Mouse (Mus musculus): ENCODE data around the gene Arhgef1.
A peak's percentile ranks its signal among the peaks of the same experiment; 100 is the strongest.

The Arhgef1 gene

DNA sequence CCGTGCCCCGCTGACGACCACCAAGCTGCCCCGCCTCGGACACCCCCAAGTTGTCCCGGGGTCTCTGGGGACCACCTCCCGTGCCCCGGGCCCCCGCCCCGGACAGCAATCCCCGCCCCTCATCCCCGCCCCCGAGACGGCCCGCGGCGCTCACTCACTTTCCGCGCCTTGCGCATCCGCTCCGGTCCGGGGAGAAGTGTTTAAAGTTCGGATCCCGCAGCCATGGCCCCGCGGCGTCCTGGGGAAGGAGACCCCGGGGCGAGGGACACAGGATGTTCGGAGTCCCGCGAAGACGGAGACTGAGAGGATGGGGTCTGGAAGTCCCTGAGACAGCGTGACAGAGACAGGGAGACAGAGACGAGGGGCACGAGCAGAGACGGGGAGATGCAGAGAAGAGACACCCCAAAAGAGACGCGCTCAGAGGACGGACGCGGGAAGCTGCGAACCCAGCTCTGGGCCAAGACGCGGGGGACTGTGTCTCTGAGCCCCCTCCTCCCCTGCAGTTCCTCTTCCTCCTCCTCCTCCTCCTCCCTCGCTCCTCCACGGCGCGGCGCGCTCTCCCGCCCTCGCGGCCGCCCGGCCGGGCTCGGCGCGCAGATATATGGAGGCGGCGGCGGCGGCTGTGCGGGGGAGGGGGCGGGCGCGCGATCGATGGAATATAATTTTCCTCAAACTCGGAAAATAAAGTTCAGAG lies 41.7 kb downstream of the Arhgef1 start, which contains the start of gene Gm4881:
TSS of gene Gm4881 (minus strand) at position 238 of the 694 bp plus-strand sequence.
- no peak for DNase-seq (ENCODE audit: low spot score)

GRCm38 (mm10) chr7:24947316-24948048 lies 44.8 kb downstream of the Arhgef1 start:
- DNase-seq (ENCODE audit: low spot score): no peak

- no peak for DNase-seq (ENCODE audit: low spot score)
These were observed 46.1 kb downstream of the Arhgef1 start for GRCm38 (mm10) chr7:24948774-24949173.

DNA sequence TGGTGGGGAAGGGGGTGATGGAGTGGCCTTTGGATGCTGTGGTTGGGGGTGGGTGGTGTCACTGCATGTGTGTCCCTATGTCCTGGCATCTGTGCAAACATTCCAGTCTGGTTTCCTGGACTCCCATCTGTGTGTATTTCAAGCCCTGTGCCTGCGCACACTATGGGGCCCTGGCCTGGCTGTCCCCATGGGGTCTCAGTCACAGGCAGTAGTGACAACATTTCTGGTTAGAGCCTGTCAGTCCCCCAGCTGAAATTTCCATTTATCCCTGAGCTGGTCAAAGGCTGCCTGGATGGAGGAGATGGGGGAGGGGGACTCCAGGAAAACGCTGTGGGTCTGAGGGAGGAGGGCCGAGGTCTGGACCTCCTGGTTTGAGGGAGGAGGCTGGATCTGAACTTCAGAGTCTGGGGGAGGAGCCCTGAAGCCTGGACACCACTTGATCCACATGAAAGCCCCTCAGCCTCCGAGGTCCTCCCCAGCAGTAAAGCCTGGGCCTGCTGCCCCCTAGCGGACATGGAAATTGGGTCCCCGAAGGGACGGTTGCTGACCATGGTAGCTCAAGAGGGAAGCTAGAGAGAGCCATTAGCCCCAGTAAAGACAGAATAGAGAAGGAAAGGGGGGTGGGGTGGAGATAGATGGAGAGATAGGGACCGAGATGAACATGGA lies 47.4 kb downstream of the Arhgef1 start:
- DNase-seq (ENCODE audit: low spot score): peak; percentile 72

DNA sequence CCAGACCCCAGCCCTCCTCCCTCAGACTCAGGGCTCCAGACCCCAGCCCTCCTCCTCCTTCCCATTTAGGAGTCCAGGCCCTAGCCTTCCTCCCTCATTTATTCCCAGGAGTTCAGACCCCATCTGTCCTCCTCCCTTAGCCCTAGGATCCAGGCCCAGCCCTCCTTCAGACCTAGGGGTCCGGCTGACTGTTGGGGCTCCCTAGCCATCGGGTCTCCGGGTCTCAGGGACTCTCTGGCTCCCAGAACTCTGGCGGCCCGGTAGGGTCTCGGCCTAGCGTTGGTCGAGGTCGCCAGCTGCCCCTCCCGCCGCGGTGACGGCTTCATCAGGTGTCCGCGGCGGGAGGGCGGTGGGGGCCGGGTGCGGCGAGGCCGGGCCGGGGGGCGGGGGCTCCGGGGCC lies 51.3 kb downstream of the Arhgef1 start:
- no peak for DNase-seq (ENCODE audit: low spot score)

GRCm38 (mm10) chr7:24954450-24954849 lies 51.7 kb downstream of the Arhgef1 start:
- DNase-seq (ENCODE audit: low spot score): no peak

- no peak for DNase-seq (ENCODE audit: low spot score)
These were observed 52.5 kb downstream of the Arhgef1 start for GRCm38 (mm10) chr7:24955226-24955625.

DNA sequence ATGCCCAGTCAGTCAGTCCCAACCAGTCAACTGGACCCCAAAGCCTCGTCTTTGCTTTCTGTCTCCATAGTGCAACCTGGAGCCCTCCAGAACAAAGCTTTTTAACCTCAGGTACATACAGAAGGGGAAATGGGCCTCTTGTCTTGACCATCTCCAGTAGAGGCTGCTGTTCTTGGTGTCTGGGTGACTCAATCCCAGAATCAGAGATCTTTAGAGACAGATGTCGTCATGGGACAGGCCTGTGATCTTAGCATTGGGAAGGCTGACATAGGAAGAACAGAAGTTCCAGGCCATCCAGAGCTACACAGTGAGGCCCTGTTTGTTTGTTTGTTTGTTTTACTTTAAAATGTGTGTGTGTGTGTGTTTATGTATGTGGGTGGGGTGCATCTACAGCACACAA lies 61.6 kb downstream of the Arhgef1 start:
- DNase-seq (ENCODE audit: low spot score): no peak

DNA sequence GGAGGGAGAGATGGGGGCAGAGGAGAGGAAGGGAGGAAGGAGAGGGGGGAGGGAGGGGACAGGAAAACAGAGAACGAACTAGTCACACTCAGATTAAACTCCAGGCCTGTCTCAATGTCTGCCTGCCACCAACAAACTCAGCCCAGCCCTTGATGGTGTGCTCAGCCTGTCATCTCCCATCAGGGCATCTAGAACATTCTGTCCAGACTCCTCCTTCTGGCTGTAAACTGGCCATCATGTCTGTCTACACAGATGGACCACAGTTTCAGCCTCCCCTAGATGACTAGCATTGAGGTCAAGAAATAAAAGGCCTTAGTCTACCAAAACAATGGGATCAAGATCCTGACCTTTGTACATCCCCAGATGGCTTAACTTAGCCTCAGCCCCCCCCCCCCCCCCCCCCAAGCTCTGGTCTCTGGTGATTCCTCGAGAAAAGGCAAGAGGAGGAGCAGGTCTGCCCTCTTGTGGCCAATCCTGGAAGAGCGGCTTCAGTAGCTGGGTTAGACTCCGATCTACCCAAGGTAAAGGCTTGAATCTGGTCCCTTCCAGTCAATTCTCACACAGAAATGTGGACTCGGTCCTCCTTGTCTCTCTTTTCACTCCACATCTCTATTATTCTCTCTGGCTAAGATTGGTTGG lies 62.3 kb downstream of the Arhgef1 start:
- DNase-seq (ENCODE audit: low spot score): peak; percentile 77

DNA sequence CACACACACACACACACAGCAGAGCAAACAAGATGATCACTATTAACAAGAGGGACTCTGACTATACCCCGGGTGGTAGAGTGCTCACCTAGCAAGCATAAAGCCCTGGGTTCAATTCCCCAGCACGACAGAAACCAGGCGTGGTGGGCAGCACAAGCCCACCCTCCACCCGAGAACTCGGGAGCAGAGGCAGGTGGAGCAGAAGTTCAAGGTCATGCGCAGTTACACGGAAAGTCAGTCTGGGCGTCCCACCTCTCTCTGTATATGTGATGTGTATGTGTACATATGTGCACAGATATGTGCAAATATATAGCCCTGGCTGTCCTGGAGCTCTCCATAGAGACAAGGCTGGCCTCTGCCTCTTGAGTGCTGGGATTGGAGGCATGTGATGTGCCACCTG lies 65.3 kb downstream of the Arhgef1 start:
- no peak for DNase-seq (ENCODE audit: low spot score)

GRCm38 (mm10) chr7:24968463-24968862 lies 65.8 kb downstream of the Arhgef1 start:
- no peak for DNase-seq (ENCODE audit: low spot score)

DNA sequence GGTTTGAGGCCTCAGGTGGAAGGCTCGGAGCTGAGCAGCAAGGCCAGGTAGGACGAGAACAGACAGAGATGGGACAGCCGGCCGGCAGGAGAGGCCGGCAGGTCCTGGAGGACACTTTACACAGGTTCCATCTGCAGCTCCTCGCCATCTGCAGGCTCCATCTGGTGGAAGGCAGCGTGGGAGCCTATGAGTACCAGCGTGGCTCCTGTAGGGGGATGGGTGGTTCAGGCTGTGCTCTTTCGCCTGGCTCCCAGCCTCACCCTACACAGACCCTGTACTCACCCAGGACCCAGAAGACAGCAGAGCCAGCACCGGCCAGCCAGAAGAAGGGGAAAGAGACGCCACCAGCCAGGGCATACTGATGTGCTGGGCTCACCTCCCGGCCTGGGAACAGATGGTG lies 67.1 kb downstream of the Arhgef1 start:
- no peak for DNase-seq (ENCODE audit: low spot score)

GRCm38 (mm10) chr7:24970341-24970740 lies 67.6 kb downstream of the Arhgef1 start:
- DNase-seq (ENCODE audit: low spot score): no peak

- peak; percentile 41 for DNase-seq (ENCODE audit: low spot score)
These were observed 68.7 kb downstream of the Arhgef1 start for GRCm38 (mm10) chr7:24971261-24971971.

- DNase-seq (ENCODE audit: low spot score): peak; percentile 88
These were observed 69.5 kb downstream of the Arhgef1 start, which contains the start of gene Rabac1 for GRCm38 (mm10) chr7:24971972-24972893. Gene Rabac1 (minus strand): TSS chr7:24972754.

- no peak for DNase-seq (ENCODE audit: low spot score)
These were observed 70.5 kb downstream of the Arhgef1 start for GRCm38 (mm10) chr7:24973208-24973607.

GRCm38 (mm10) chr7:24973902-24974301 lies 71.2 kb downstream of the Arhgef1 start:
- DNase-seq (ENCODE audit: low spot score): no peak

DNA sequence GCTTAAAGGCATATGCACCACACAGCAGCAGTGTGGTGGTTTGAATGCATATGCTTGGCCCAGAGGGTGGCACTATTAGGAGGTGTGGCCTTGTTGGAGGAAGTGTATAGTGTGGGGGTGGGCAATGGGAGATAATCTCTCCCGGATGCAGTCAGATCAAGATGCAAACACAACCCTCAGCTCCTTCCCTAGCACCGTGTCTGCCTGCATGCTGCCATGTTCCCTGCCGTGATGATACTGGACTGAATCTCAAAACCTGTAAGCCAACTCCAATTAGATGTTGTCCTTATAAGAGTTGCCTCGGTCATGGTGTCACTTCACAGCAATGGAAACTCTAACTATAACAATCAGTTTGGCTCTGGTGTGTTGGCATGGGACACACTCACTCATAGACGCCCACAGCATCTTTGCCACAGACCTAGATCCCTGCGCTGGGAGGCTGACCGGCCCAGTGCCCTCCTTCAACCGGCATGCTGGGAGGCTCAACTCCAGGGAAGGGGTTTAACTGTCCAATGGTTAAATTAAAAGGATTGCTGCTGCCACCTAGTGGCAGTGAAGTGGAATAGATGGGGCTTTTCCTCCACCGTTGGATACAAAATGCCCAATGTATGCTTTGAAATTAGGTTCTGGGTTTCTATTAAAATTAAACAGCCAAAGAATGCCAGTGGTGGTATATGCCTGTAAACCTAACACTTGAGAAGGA lies 72.3 kb downstream of the Arhgef1 start:
- DNase-seq (ENCODE audit: low spot score): peak; percentile 18

Measured in urinary bladder, postnatal 25 days (tissue).